Mouse (Mus musculus): ENCODE data around the gene Auh.

GRCm38 (mm10) chr13:52802482-52802881 is 127.0 kb downstream of the Auh start:
- TF ChIP-seq CTCF (IDR thresholded peaks at IDR 0.05; ENCODE audit: low read depth, low read length) (no peak), TAL1 (conservative IDR thresholded peaks at IDR 0.05; ENCODE audit: low read depth, low read length) (no peak)

All from G1E (cell line).